Mouse (Mus musculus): ENCODE measurements at regions not wholly inside any gene's neighbourhood (a gene's known extent, or its start where the extent isn't known, plus 50 kb on each side); places are given as distances from the start of the nearest gene placed in this dataset.

- peak; percentile 95 for ATAC-seq (replicated peaks; ENCODE audit: poor library complexity)
These were observed 74.7 kb upstream of the Syt6 start for GRCm38 (mm10) chr3:103500366-103500765.

GRCm38 (mm10) chr3:103504160-103504559 lies 70.9 kb upstream of the Syt6 start:
- ATAC-seq (replicated peaks; ENCODE audit: poor library complexity): no peak

GRCm38 (mm10) chr3:103513411-103513810 lies 61.6 kb upstream of the Syt6 start:
- ATAC-seq (replicated peaks; ENCODE audit: poor library complexity): no peak

GRCm38 (mm10) chr3:103514061-103514460 lies 61.0 kb upstream of the Syt6 start:
- ATAC-seq (replicated peaks; ENCODE audit: poor library complexity): no peak

- no peak for ATAC-seq (replicated peaks; ENCODE audit: poor library complexity)
These were observed 59.1 kb upstream of the Syt6 start for GRCm38 (mm10) chr3:103515946-103516345.

GRCm38 (mm10) chr3:103517376-103518304 lies 57.4 kb upstream of the Syt6 start:
- no peak for ATAC-seq (replicated peaks; ENCODE audit: poor library complexity)

- no peak for ATAC-seq (replicated peaks; ENCODE audit: poor library complexity)
These were observed 56.4 kb upstream of the Syt6 start for GRCm38 (mm10) chr3:103518624-103519023.

All from megakaryocyte progenitor cell, adult 5-6 weeks (primary cell).